Mouse (Mus musculus) mature B cell (primary cell): ENCODE results near the gene Topors.
"Not testable (repeated sequence)": the region's sequence is repeated elsewhere in the genome, so short reads cannot be mapped to it uniquely, and the experiment has no call there.

ENCODE experiments used
- in situ Hi-C: fragments of 300-500 bp; cut with MboI; formaldehyde crosslinking; loops from 2 replicates; pipeline ENCODE4 v1.14.3; 2019

Topors gene

DNA sequence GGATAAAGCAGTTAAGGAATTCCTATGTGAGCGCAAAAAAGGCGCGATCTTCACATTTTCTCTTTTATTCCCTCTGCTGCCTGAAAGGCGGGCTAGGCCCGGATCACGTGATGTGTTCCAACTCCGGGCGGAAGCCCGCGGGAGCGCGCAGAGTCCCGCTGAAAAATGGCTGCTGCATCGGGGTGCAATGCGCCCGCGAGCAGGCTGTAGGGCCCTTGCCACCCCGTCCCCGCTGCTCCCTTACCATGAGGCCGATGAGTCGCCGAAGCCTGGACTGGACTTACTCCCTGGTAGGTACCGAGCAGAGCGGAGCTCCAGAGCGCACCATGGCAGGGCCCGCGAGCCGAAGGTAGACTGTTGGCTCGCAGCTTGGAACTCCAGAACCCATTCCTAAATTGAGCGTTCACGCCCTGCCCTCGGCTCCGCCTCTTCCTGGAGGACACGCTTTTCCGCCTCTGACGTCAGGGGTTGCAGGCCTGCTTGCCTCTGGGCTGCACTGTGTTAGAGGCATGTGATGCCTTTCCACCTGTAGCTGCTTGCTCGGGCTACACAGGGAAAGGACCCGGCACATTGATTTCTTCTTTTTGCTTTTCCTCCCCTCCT lies at the start of gene Topors, which contains the start of gene Smim27:
Gene Topors (minus strand): TSS at position 421 of the 603 bp plus-strand sequence.
Gene Smim27 (plus strand): TSS at position 150 of the 603 bp plus-strand sequence.
- in situ Hi-C loops: no loop called here

- in situ Hi-C loops: no loop called here
These were observed 47.8 kb upstream of the Topors start for GRCm38 (mm10) chr4:40317404-40317803.

- in situ Hi-C loops: no loop called here
These were observed 43.4 kb upstream of the Topors start for GRCm38 (mm10) chr4:40313026-40313425.

DNA sequence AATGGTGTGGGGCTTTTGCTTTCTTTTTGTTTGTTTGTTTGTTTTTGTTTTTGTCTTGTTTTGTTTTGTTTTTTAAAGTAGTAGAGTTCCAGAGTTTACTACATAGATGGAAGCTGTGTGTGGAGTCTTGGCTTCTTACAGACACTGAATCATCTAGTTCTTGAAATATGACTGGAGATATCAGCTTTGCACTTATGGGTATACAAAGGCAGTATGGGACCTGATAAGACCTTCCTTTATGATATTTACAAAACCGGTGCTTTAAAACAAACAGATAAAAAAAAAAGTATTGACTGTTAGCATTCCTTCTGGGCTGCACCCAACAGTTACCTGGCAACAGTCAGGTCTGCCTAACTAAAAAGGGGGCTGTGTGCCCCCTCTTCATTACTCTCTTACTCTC lies 42.6 kb upstream of the Topors start:
- in situ Hi-C loops: no loop called here

- in situ Hi-C loops: no loop called here
These were observed 41.2 kb upstream of the Topors start for GRCm38 (mm10) chr4:40310796-40311383.

DNA sequence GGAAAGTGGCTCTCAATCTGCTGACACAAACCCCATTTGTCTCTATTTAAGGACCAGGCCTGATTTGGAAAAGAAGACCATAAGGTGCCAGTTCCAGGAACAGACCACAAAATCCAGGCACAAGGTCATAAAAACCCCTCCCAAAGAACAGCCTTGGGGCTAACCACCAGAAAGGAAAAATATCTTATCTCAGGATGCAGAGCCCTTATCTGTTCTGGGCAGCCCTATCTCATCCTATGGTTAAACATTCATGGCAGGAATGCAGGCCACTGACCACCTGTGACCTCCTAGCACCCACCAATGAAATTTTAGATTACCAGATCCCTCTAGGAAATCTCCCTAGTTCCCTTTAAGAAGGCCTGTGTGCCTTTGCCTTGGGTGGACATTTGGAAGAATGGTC lies 40.0 kb upstream of the Topors start:
- in situ Hi-C loops: no loop called here

DNA sequence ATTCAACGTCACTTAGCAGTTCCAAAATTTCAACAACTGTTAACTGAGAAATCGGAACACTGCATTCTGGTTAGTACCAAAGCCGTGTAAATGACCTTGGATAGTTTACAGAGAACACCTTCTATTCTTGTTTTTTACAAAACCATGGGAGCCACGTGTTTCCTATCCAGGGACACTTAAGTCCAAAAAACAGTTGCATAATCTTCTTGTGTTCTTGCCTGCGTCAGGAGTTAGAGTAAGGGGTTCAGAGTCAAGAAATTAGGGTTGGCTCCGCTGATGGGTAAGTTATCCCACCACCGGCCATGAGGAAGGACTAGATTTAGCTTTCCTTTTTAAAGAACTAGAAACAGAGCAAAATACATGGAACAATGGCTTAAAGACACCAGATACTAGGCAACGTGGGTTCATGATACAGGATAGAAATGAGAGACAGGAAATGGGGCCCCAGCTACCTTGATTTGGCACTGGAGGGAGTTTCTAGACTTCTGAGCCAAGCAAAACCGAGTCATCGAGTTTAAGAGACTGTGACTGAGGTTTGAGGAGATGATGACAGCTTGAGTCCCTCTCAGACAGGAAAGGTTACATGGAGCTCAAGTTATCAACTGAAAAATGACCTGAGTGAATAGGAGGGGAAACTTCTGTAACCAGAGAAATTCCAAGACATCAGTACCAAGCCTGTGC lies 32.9 kb upstream of the Topors start:
- in situ Hi-C loops: no loop called here

GRCm38 (mm10) chr4:40301076-40301789 lies 31.6 kb upstream of the Topors start:
- in situ Hi-C loops: no loop called here

GRCm38 (mm10) chr4:40299169-40299568 lies 29.5 kb upstream of the Topors start:
- in situ Hi-C loops: no loop called here

- in situ Hi-C loops: not testable (repeated sequence)
These were observed 21.9 kb upstream of the Topors start for GRCm38 (mm10) chr4:40291511-40291910.

DNA sequence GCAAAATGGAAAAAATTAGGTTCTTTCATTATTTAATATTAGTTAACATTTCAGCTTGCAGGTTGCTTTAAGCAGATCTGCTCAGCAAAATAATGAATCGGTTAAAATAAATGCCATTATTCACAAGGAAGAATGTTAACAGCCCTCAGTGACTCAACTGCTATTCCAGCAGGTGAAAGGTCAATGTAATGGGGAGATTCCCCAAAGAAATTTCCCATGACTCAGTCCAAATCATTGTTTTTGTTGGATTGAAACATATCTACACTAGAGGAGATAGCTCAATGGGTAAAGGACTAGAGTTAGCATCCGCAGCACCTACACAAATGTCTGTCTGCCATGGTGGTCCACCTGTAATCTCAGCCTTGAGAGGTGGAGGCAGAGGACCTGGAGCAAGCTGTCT lies 19.4 kb upstream of the Topors start:
- in situ Hi-C loops: loop anchor here (10.0 kb wide), 1 partner anchor 386 kb away; no protein-coding TSS in a partner anchor

- in situ Hi-C loops: loop anchor here (10.0 kb wide), 1 partner anchor 387 kb away; no protein-coding TSS in a partner anchor
These were observed 17.8 kb upstream of the Topors start for GRCm38 (mm10) chr4:40287415-40287814.

GRCm38 (mm10) chr4:40285582-40285981 lies 15.9 kb upstream of the Topors start:
- in situ Hi-C loops: loop anchor here (10.0 kb wide), 1 partner anchor 389 kb away; no protein-coding TSS in a partner anchor

DNA sequence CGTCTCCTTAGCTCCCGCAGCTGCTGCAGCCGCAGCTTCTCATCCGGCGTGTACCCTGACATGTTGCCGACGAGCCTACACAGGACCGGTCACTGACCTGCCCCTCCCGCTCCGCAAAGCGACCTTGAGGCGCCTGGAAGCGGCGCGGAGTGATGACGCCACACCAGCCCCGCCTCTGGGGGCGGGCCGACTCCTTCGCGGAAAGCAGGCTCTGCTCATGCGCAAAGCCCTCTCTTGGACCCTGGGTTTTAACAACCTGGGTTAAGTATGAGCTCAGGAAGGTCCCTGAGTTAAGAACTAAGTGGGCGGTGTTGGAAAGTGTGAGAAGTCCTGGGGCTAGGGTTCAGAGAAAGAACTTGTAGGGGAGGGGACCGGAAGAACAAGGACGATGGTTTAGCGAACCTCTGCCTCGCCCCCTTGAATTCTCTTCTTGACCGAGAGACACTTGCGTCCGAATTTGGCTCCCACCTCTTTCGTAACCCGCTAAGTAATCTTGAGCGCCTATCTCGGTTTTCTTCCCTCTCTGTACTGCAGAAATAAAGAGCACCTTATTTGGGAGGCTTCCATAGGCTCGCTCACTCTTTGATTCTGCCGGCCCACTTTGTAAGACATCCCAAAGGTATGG lies 9.7 kb upstream of the Topors start, which contains the start of gene Ndufb6:
Gene Ndufb6 (minus strand): TSS at position 146 of the 625 bp plus-strand sequence.
- in situ Hi-C loops: no loop called here

- in situ Hi-C loops: no loop called here
These were observed 9.2 kb upstream of the Topors start for GRCm38 (mm10) chr4:40278880-40279275.

DNA sequence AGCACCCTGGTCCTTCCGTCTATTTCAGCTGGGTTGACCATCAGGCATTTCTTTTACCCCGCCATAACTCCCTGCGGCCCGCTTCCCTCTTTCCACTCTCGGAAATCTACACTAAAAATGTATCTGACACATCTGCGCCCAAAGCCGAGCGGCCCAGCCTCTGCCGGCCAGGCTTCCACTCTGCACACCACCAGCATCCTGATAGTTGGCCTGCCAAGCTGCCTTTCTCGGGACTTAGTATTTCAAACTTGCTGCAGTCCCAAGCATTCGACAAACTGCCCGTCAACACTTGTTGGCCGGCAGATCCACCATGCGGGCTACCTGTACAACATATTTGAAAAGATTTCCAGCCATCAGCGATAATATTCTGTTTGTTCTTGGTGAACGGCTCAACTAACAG lies 815 bp downstream of the Topors start:
- in situ Hi-C loops: no loop called here

DNA sequence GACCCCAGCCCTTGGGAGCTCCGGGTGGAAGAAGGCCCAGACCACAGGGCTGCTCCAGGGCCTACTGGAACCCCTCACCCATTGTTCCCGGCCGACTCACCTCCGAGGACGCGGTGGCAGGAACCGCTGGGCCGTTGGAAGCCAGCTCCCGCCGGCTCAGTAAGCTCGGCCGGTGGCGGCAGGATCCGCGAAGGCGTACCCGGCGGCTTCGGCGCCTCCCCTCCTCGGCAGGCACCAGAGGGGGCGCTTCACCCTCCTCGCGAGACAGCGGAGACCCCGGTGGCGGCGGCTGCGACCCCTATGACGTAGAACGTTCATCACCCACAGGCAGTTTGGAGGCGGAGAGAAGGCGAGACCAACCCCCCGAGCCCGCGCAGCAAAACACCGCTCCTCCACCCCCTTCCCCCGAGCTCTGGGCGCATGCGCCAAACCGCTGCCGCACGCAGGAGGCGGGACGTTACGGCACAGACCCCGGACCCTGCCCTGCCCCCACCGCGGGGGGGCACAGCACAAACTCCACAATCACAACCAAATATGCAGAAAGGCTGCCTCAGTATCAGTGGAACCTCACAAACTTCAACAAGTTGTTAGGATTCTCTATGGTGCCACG lies 1.3 kb downstream of the Topors start:
- in situ Hi-C loops: no loop called here

DNA sequence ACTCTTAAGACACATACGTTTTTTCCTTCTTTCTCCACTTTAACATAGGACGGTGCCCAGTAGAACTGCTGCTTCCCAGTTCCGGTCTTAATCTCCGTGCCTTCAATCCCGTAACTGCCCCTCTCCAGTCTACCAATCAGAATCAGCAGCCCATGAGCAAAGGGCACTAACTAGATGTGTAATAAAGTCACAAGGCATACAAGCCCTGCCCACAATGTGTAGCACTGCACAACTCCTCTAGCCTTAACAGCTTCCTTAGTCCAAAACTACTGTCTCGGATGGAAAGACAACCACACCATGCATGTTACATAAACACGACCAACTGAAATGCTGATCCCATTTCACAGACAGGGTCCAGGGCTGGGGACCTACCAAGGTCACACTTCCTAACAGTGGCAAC lies 2.0 kb downstream of the Topors start:
- in situ Hi-C loops: no loop called here

- in situ Hi-C loops: no loop called here
These were observed 5.3 kb downstream of the Topors start for GRCm38 (mm10) chr4:40264321-40264720.

- in situ Hi-C loops: no loop called here
These were observed 15.1 kb downstream of the Topors start for GRCm38 (mm10) chr4:40254385-40255103.

- in situ Hi-C loops: no loop called here
These were observed 15.9 kb downstream of the Topors start for GRCm38 (mm10) chr4:40253766-40254165.
